Mouse (Mus musculus) T-helper 2 cell (primary cell): Measurements from ENCODE around the gene Cyp2d26.

Source experiments
- in situ Hi-C: fragments of 300-600 bp; cut with MboI, MseI; formaldehyde crosslinking; loops from one replicate; pipeline ENCODE4 v1.15.1; 2025; ENCODE audit warnings: high pct_unique_total_duplicates

Gene Cyp2d26

GRCm38 (mm10) chr15:82763631-82764420 lies 30.3 kb downstream of the Cyp2d26 start, which contains the start of gene Cyp2d40:
Gene Cyp2d40 (minus strand): TSS chr15:82764183.
- in situ Hi-C loops = no loop called here

GRCm38 (mm10) chr15:82748141-82748540 lies 46.0 kb downstream of the Cyp2d26 start:
- in situ Hi-C loops = no loop called here

GRCm38 (mm10) chr15:82747516-82747915 lies 46.6 kb downstream of the Cyp2d26 start:
- in situ Hi-C loops = no loop called here
